Mouse (Mus musculus) spleen, postnatal 10 days (tissue): ENCODE measurements around the gene Mettl1.
A peak's percentile ranks its signal among the peaks of the same experiment; 100 is the strongest.
"Not testable (repeated sequence)": the region's sequence is repeated elsewhere in the genome, so short reads cannot be mapped to it uniquely, and the experiment has no call there.

Experiments used
- DNase-seq, 2 experiments: peaks; one replicate each; pipeline ENCODE4 v3.0.0; 2021 to 2022; ENCODE audit warnings: low spot score in 2 of 2

The Mettl1 gene

DNA sequence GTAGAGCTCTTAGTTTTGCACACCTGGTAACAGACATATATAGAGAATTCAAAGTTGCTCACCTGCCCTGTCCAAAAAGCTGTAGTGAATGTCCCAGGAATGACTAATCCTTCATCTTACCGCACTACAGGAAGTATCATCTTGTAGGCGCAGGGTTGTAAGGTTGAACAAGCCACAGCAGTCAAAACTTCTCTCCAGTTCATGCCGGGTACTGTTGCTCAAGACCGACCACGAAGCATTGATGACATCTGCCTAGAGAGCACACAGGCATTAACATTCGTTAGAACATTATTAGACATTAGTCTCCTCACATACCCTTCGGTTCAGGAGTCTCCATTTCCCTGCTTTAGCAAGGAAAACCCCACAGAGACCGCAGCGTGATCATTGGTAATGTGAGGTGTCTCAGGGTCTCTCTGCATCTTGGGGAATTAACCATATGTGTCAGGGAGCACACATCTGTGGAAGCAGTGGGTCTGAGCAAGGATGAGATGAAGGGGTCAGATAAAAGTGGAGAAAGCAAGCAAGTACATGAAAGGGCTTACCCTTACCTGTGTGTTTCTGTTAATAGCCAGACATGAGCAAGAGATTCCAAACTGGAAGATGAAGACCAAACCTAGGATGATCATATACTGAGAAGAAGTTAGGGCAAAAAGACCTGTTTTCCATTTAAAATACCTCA lies 27.3 kb downstream of the Mettl1 start:
- no peak for DNase-seq

DNA sequence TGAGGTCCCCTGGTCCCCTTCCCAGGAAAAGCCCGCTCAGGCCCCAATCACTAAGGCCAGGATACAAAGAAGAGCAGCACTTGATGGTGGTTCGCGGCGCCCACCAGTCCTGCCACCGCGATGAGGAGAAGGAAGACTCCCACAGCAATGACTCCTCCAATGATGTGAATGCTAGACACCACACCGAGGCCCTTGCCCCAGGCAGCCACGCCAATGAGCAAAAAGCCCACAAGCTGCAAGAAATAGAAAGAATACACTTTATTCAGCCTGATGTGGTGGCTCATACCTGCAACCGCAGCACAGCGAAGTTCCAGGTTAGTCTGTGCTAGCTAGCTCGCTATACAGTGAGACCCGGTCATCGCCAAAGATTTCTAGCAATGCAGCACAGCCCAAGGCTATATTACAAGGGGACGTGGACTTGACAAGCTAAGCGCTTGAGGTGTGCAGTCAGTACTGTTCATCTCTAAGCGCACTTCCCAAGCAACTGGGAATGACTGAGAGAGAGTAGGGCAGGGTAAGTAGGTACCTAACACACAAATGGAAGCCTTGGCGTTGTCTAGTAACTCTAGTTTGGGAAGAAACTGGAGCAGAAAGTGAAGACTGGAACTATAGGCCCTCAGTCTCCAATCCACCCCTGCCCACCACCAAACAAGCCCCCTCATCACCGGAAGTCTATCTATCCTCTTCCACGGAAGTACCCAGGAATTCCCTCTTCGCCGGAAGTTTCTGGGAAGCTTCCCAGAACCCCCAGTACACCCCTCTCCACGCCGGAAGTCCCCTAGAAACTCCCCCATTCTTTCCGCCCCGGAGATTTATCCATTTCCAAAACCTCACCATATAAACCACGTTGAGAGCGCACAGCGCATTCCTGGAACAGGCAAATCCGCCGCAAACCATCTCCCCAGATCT lies 28.3 kb downstream of the Mettl1 start:
- DNase-seq, result no peak

DNA sequence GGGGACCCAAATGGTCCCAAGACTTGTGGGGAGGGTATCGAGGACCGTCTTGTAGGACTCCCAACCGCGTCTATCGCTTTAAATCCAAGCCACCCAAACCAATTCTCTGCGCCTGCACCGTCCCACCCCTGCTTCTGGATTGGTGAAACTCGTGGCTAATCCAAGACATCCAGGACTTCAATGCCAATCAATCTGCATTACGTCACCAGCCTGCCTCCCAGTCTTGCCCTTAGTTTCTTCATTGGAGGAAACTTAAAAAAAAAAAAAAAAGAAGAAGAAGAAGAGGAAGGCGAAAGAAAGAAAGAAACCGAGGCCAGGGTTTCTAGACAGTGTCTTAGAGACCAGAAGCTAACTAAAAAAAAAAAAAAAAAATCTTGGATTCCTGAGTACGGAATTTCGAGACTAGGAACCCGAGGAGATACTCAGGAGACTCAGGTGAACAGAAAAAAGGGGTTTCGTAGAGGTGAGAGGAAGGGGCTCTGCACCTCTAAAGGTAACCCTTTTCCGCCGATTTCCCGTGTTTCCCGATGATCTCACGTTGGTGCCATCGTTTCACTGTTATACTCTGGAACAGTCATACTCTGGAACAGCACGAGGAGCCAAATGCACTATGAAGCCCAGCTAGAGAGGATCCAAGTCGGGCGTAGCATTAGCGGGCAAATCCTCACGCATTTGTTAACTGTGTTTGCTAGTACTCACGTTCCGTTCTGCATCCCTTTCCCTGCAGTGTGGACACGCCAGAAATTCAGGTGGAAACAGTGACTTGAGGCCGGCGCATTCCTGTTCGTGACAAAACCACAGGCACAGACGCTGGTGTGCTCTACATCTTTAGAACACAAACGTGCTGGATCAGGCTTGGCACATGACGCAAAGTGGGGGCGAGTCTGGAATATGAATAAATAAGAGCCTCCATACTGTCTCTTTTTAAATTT lies 29.2 kb downstream of the Mettl1 start, which contains the start of gene Tspan31:
Gene Tspan31 (minus strand): TSS at position 75 of the 932 bp plus-strand sequence.
- peak; percentile 40 to 76 for DNase-seq

DNA sequence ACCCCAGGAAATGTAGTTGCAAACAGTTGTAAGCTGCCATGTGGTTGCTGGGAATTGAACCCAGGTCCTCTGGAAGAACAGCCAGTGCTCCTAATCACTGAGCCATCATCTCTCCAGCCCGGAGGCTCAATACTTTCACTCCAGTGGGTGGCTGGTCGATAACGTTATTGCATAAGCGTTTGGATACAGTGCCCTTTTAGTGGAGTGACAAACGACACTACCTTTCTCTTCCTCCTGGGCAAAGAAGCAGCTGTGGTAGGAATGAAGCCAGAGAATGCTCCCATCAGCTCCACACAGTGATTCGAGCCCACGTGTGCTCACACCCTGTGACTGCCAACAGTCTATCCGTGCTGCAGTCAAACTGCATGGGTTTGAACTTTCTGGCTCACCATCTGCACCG lies 30.0 kb downstream of the Mettl1 start:
- DNase-seq, result no peak

DNA sequence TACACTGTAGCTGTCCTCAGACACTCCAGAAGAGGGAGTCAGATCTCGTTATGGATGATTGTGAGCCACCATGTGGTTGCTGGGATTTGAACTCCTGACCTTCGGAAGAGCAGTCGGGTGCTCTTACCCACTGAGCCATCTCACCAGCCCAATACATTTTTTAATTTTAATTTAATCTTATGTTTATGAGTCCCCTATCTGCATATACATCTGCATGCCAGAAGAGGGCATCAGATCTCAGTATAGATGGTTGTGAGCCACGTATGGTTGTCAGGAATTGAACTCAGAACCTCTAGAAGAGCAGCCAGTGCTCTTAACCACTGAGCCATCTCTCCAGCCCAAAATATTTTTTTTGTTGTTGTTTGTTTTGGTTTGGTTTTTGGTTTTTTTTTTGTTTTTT lies 31.1 kb downstream of the Mettl1 start:
- DNase-seq, result not testable (repeated sequence)

DNA sequence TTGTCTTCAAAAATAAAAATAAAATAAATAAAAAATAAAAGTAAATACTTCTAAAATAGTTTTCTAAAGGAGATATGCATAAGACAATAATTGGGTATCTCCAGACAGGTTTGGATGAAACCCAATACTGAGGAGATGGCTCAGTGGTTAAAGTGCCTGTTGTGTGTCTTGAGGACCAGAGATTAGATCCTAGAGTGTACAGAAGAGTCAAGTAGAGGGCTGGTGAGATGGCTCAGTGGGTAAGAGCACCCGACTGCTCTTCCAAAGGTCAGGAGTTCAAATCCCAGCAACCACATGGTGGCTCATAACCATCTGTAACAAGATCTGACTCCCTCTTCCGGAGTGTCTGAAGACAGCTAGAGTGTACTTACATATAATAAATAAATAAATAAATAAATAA lies 31.8 kb downstream of the Mettl1 start:
- DNase-seq, result not testable (repeated sequence)

DNA sequence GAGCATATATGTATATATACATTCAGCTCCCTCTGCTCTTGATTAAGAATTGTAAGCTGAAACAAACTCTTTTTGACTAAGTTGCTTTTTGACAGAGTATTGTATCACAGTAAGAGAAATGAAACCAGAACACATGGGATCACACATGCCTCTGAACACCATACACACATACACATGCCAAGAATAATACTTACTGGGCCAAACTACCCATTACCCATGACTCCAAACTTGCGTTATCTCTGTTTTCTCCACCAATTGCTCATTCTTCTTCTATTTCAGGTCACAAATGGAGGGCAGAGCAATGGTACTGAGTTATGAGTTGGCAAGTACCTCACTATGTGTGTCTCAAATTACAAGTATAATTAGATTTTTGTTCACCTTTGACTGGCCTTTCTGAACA lies 32.8 kb downstream of the Mettl1 start:
- DNase-seq, result no peak

DNA sequence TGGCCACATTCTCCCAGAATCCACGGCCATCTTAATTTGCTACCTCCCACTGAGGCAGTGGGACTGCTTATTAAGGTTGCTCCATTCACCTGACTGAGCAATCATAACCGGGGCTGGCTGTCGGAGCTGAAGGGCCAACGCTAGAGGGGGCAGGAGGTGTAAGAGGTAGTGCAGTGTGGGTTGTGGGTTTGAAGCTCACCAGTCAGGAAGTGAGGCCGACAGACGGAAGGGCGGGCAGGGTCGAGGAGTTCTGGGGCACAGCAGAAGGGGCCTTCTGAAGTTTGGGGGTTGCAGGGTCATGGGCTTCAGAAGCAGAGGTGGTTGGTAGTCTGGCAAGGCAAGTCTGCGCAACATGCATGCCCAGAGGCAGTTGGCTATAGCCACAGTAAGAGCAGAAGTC lies 33.9 kb downstream of the Mettl1 start, which contains the start of gene Agap2:
Gene Agap2 (plus strand): TSS at position 205 of the 400 bp plus-strand sequence.
- peak; percentile 56 to 79 for DNase-seq

DNA sequence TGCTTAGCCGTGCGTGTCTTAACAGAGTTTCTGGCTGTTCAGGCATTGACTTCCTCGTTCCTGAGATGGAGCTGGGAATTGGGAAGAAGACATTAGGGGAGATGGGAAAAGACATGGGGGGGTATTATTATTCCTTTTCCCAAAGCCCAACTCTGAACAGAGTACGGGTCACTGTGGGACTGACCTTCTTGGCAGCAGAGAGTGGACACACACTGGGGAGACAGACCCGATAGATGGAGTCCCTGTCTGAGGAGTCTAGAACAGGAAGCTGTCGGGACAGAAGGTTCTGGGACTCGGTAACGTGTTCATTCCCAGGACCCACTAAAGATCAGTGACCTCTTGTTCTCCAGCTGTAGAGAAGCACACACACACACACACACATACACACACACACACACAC lies 34.4 kb downstream of the Mettl1 start:
- no peak for DNase-seq

DNA sequence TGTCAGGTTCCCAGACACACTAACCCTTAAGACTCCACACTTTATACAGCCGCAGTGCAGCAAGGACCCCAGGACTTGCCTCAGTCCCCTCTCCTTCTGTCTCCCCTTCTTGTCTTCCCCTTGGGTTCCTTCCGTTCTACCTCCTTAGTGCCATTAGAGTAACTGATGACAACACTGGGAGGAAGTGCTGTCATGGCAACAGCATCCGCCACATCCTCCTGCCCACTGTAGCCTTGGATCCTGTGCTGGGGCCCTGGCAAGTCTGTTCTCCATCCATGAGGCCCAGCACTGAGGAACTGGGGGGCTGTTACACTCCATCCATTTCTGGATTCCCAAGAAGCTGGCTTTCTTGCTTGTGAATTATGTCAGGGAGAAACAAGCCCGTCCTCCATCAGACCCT lies 34.9 kb downstream of the Mettl1 start:
- DNase-seq, result peak in 1 of 2 experiments; percentile 64

DNA sequence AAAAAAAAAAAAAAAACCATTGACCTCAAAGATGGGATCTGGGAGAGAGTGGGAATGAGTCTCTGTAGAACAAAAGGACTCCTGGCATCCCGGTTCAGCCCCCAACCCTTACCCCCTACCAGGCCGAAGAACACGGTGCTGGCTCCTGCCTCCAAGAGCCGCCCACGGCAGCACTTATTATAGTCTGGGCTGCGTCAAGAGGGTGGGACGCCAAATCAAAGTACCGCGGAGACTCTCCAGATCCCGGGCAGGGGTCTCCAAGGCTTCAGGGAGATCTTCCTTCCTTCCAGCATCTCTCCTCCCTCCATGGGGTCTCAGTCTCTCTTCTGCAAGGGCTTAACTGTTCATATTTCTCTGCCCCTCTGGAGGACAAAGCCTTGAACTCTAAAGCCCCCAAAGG lies 36.3 kb downstream of the Mettl1 start:
- no peak for DNase-seq

DNA sequence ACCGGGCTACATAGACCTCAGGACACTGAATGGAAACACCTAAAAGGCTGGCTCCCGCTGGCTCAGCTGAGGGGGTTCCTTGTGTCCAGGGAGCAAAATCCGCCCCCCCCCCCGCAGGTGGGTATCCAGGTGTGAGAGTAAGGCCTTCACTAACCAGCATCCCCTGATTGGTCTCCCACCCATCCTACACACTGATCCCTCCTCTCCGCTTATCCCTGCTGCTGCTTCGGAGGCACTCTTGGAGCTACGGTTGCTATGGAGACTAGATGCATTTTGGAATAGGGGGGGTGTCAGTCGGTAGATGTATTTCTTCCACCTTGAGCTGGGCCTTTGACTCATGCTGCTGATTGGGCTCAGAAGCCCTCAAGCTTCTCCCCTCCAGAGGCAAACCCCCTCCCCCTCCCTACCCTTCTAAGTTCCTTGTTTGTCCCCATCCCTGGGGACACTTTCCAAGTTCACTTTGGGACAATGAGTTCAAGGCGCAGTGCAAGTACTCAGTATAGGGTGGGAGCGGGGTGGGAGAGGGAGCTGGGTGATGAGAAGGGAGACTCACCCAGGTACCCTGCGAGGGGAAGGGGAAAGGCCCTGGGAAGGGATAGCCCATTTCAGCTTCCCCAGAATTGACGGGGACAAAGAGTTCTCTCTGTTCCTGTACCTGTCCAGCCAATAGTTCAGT lies 36.9 kb downstream of the Mettl1 start:
- no peak for DNase-seq

DNA sequence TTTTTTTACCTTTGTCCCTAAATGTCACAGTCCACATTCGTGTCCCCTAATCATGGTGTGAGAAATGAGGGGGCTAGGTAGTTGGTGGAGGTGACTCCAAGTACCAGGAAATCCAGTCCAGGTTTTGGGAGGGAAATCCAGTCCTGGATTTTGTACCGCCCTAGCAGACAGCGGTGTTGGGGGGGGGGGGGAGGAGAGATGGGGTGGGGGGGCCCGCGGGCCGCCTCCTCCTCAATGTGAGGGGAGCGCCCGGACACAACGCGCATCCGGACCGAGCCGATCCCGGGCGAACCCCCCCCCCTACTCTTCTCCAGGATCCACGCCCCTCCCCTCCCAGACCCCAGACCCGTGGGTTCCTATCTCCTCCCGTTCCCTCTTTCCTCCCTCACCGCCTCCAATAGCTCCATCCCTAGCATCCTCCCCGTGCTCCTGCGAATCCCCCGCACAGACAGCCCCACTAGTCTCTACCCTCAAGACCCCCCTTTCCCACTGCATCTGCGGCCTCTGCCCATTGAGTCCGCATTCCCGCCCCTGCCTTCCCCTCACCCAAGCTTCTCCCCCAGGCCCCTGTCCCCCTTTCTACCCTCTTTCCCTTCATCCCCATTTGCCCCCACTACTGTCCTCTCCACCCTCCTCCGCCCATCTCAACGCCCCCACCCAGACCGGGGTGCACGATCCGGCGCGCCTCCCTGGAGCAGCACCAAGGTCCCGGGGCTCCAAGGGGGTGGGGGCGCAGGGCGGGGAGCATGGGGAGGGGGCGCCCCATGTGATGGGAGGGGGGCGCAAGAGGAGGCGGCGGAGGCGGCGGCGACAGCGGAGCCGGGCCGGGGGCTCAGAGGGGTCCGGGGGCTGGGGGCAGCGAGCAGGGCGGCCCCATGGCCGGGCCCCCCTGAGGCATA lies 37.7 kb downstream of the Mettl1 start:
- no peak for DNase-seq

DNA sequence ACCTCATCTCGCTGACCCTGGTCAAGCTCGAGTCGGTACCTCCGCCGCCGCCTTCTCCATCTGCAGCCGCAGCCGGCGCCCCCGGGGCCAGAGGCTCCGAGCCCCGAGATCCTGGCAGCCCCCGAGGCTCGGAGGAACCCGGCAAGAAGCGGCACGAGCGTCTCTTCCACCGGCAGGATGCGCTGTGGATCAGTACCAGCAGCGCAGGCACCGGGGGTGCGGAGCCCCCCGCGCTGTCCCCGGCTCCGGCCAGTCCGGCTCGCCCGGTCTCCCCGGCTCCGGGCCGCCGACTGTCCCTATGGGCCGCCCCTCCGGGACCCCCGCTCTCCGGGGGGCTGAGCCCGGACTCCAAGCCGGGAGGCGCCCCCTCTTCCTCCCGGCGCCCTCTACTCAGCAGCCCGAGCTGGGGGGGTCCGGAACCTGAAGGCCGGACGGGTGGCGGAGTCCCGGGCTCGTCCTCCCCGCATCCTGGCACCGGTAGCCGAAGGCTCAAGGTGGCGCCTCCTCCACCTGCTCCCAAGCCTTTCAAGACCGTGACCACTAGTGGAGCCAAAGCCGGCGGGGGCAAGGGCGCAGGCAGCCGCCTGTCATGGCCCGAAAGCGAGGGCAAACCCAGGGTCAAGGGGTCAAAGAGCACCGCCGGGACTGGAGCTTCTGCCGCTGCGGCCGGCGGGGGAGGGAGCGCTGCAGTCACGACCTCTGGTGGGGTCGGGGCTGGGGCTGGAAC lies 38.6 kb downstream of the Mettl1 start:
- DNase-seq, result no peak

DNA sequence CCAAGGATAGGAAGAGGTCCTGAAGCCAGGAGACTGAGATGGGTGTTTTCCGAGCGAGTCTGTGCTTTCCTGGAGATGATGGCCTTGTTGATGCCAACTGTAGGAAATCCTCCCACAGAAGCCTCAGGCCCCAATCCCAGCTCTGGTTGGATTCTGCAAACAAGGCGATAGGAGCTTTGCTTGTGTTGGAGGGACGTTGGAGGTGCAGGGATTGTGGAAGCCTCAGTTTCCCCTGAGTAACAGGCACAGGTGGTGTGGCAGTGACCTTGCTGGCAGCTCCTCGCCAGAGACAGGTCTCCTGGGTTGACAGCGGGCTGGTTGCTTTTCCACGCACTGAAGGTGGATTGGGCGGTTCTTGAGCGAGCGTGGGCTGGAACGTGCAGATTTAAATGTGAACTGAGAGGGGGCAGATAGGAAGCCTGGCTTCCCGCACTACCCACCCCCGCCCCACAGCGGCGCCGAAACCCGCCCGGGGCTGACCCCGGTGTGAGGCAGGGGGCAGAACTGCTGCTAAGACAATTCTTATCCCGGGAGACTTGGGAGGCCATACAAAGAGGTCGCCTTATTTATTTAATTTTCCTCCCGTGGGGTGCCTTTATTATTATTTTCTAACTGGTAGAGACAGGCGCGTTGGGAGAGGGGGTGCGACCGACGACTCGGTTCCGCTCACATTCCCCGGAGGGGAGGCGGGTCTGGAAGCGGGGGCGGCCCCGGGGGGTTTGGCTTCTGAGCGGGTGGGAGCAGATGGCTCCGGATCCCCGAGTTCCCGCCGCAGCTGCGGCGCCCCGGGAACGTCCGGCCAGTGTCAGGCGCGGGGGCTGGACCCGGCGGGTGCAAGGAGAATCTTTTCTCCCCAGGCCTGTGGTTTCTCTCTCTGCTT lies 39.9 kb downstream of the Mettl1 start:
- DNase-seq, result no peak

DNA sequence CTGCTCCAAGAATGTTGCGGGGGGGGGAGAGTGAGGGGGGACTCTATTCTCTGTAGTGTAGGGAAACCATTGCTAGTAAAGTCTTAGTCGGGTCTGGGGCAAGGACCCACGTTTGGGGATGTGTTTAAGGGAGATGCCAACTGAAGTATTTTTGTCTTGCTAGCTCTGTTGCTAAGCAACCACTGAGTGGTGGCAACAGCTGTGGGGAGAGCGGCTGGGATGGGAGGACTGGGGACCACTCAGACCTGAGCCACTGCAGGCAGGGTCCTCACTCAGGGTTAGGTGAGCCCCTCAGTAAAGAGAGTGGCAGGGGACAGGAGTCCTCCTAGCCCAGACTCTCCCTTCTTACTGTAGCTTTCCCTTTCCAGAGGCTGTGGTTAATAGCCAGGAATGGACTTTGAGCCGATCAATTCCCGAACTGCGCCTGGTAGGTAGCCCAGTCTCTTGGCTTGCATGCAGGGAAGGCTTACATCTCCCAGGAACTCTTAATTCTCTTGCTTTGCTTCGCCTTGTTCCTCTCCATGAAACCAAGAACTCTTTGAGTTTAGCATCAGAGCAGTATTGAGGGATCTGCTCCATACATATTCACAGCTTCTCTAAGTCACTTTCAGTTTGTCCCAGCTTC lies 40.9 kb downstream of the Mettl1 start:
- DNase-seq, result no peak

DNA sequence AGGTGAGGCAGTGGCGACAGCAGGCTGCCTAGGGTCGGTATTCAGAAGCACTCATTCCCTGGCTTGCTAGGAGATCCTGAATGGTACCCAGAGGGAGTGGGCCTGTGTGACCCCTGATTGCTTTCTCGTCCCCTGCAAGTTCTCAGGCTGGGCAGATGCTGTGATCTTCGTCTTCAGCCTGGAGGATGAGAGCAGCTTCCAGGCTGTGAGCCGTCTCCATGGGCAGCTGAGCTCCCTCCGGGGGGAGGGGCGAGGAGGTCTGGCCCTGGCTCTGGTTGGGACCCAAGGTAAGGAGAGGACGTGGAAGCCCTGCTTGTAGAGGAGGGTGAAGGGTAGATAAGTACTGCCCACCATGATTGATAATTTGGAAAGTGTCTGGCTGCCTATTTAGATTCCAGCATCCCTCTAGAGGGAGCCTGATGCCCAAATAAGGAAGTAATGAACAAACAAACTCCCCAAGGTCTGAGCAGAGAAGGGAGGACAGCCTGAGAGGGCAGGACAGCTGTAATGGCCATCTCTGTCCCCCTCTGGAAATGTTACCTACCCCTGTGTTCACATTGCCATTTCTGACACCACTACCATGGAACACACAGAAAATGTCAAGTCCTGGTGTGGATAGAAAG lies 42.2 kb downstream of the Mettl1 start:
- no peak for DNase-seq

DNA sequence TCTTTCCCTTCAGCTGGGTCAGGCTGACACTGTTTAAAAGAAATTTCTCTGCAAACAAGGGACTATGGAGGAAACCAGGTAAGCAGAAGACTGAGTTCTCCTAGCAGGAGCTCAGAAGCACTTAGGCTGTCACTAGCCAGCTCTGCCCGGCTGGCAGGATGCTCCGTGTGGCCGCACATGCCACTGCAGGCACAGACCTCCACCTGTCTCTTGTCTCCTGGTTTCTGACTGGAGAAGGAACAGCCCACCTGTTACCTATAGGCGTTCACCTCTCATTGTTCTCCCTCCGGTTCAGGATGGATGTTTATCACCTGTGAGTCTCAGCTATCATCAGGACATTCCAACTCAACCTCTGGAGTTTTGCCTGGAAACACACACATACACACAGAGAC lies 42.7 kb downstream of the Mettl1 start:
- no peak for DNase-seq
